Mouse (Mus musculus): ENCODE data around the gene Dnajb4.
A peak's percentile ranks its signal among the peaks of the same experiment; 100 is the strongest.

- TF ChIP-seq EP300 (IDR thresholded peaks at IDR 0.05; ENCODE audit: low read depth) (0 out of 2 replicates have a peak, but pooled peaks have one; percentile 41), CTCF (IDR thresholded peaks at IDR 0.05; ENCODE audit: low read depth) (no peak)
Observed at GRCm38 (mm10) chr3:152189306-152189705, 20.8 kb downstream of the Dnajb4 start.
